Mouse (Mus musculus): ENCODE data around the gene Glrx5.

Gene Glrx5

GRCm38 (mm10) chr12:105032147-105032831 is at the start of gene Glrx5:
TSS of gene Glrx5 (plus strand) at chr12:105032688.
- peak; percentile 100 for DNase-seq

- DNase-seq, result no peak
These were observed 49.0 kb upstream of the Glrx5 start for GRCm38 (mm10) chr12:104983476-104983875.

- no peak for DNase-seq
These were observed 47.4 kb upstream of the Glrx5 start for GRCm38 (mm10) chr12:104985088-104985487.

GRCm38 (mm10) chr12:104986001-104986400 is 46.5 kb upstream of the Glrx5 start:
- DNase-seq, result no peak

GRCm38 (mm10) chr12:104986781-104987180 is 45.7 kb upstream of the Glrx5 start:
- DNase-seq, result no peak

GRCm38 (mm10) chr12:104987936-104988335 is 44.6 kb upstream of the Glrx5 start:
- DNase-seq, result no peak

- no peak for DNase-seq
These were observed 41.6 kb upstream of the Glrx5 start for GRCm38 (mm10) chr12:104990741-104991454.

GRCm38 (mm10) chr12:104992123-104992741 is 40.3 kb upstream of the Glrx5 start:
- DNase-seq, result no peak

GRCm38 (mm10) chr12:104992838-104993237 is 39.6 kb upstream of the Glrx5 start:
- no peak for DNase-seq

GRCm38 (mm10) chr12:104995259-104995876 is 37.1 kb upstream of the Glrx5 start:
- DNase-seq, result no peak

GRCm38 (mm10) chr12:104996012-104996728 is 36.3 kb upstream of the Glrx5 start:
- DNase-seq, result no peak

- DNase-seq, result no peak
These were observed 35.3 kb upstream of the Glrx5 start for GRCm38 (mm10) chr12:104997159-104997558.

- DNase-seq, result no peak
These were observed 34.7 kb upstream of the Glrx5 start for GRCm38 (mm10) chr12:104997641-104998293.

- no peak for DNase-seq
These were observed 33.9 kb upstream of the Glrx5 start for GRCm38 (mm10) chr12:104998541-104998940.

- DNase-seq, result no peak
These were observed 33.3 kb upstream of the Glrx5 start for GRCm38 (mm10) chr12:104999171-104999570.

GRCm38 (mm10) chr12:105000487-105001283 is 31.8 kb upstream of the Glrx5 start:
- DNase-seq, result no peak

- DNase-seq, result no peak
These were observed 31.2 kb upstream of the Glrx5 start for GRCm38 (mm10) chr12:105001317-105001716.

GRCm38 (mm10) chr12:105002340-105003132 is 30.0 kb upstream of the Glrx5 start:
- DNase-seq, result no peak

GRCm38 (mm10) chr12:105003158-105003557 is 29.3 kb upstream of the Glrx5 start:
- no peak for DNase-seq

GRCm38 (mm10) chr12:105003715-105004114 is 28.8 kb upstream of the Glrx5 start:
- DNase-seq, result no peak
